Mouse (Mus musculus): ENCODE results near the gene Unc5c. TPM values are rescaled to one million over a fixed set of nuclear protein-coding genes. Genes with fewer than 3 reads are reported as not detected.
A peak's percentile ranks its signal among the peaks of the same experiment; 100 is the strongest.

The Unc5c gene
- total RNA-seq, 2 experiments from 2014 or later: 3.3 to 3.9 TPM

- DNase-seq: no peak
Observed at GRCm38 (mm10) chr3:141814776-141815175, 349.8 kb downstream of the Unc5c start.

- no peak for DNase-seq
Observed at GRCm38 (mm10) chr3:141818615-141819312, 353.7 kb downstream of the Unc5c start.

GRCm38 (mm10) chr3:141819331-141819941, 354.4 kb downstream of the Unc5c start:
- peak; percentile 48 to 52 for DNase-seq

- DNase-seq: no peak
Observed at GRCm38 (mm10) chr3:141828301-141828700, 363.3 kb downstream of the Unc5c start.

- DNase-seq: peak; percentile 56 to 66
Observed at GRCm38 (mm10) chr3:141831135-141831534, 366.1 kb downstream of the Unc5c start.

GRCm38 (mm10) chr3:141838864-141839263, 373.8 kb downstream of the Unc5c start:
- DNase-seq: peak in 1 of 2 experiments; percentile 22

- no peak for DNase-seq
Observed at GRCm38 (mm10) chr3:141849206-141849605, 384.2 kb downstream of the Unc5c start.

- no peak for DNase-seq
Observed at GRCm38 (mm10) chr3:141850141-141850540, 385.1 kb downstream of the Unc5c start.

GRCm38 (mm10) chr3:141854339-141854738, 389.3 kb downstream of the Unc5c start:
- DNase-seq: peak in 1 of 2 experiments; percentile 13

- DNase-seq: no peak
Observed at GRCm38 (mm10) chr3:141857123-141857522, 392.1 kb downstream of the Unc5c start.

- DNase-seq: peak; percentile 51 to 53
Observed at GRCm38 (mm10) chr3:141862816-141863461, 397.9 kb downstream of the Unc5c start.

GRCm38 (mm10) chr3:141871805-141872204, 406.8 kb downstream of the Unc5c start:
- no peak for DNase-seq

- DNase-seq: no peak
Observed at GRCm38 (mm10) chr3:141872337-141873042, 407.5 kb downstream of the Unc5c start.

- DNase-seq: peak; percentile 45 to 48
Observed at GRCm38 (mm10) chr3:141882496-141882895, 417.5 kb downstream of the Unc5c start.

GRCm38 (mm10) chr3:141884190-141884589, 419.2 kb downstream of the Unc5c start:
- no peak for DNase-seq

Measured in adrenal gland, postnatal 36 days (tissue).